Mouse (Mus musculus) bone marrow, adult 2 months (tissue): Measurements from ENCODE around the gene Ttc19.

Experiments used
- CTCF ChIP-seq: fragments of 200-500 bp; IDR thresholded peaks from 2 replicates; pipeline ENCODE4 v1.5.1; 2011; ENCODE audit warnings: low read length, control low read depth; ENCODE audit not compliant: control insufficient read depth, insufficient read depth
- POLR2A ChIP-seq: fragments of 200-500 bp; IDR thresholded peaks from 2 replicates; pipeline ENCODE4 v1.6.1; 2011; ENCODE audit warnings: low read depth, mild to moderate bottlenecking, control low read depth, low read length, borderline replicate concordance; ENCODE audit not compliant: control insufficient read depth

DNA sequence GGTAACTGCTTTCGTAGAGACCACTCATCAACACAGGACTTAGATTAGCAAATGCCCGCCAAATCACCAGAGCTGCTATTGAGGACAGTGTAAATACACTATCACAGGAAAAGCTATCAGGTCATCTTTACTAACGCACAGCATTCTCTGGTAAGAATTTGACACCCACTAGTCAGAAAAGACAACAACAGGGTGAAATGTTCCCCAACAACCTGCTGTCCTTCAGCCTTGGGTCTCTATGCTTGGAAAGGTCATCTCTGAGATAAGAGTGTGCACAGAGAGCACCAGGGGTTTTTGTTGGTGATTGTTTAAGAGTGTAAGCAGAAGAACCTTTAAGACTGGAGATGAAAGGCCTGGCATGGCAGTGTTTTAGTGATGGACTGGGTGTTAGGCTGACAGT lies 42.4 kb downstream of the Ttc19 start:
- TF ChIP-seq CTCF (no peak), POLR2A (no peak)
